Mouse (Mus musculus) erythroblast, embryonic 14.5 days (primary cell): ENCODE data around the gene Gm7978.
"Not testable (repeated sequence)": the region's sequence is repeated elsewhere in the genome, so short reads cannot be mapped to it uniquely, and the experiment has no call there.

Source experiments
- GATA1 ChIP-seq: IDR thresholded peaks from 2 replicates; pipeline ENCODE4 v1.6.1; 2012; ENCODE audit warnings: low read length, inconsistent platforms, mixed read lengths
- TAL1 ChIP-seq: IDR thresholded peaks from 3 replicates; pipeline ENCODE4 v1.6.1; 2012; ENCODE audit warnings: low read length, inconsistent platforms, mixed read lengths

DNA sequence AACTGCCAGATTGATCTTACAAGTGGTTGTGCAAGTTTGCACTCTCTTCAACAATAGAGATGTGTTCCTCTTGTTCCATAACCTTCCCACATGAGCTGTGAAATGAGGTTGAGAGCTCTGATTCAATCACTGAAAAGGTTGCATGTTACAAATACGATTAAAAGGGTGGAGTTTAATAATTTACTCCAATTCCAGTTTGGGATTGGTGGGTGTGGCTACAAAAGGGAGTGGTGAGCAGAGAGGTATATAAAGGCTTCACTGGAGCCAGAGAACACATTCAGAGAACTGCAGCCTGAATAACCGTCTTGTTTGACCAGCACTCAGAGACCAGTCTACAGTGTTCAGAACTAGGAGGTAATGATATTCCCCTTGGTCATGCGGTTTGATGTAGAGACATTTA lies 5.7 kb upstream of the Gm7978 start, which contains the start of gene Gm7982:
- TF ChIP-seq GATA1, TAL1: not testable (repeated sequence)
